Mouse (Mus musculus) spleen, adult 2 months (tissue): ENCODE data around the gene Ptprg.

Experiments used
- CTCF ChIP-seq: fragments of 200-500 bp; IDR thresholded peaks from 2 replicates; pipeline ENCODE4 v1.5.1; 2011; ENCODE audit warnings: mild to moderate bottlenecking, inconsistent platforms; ENCODE audit not compliant: insufficient read depth, insufficient read length, insufficient replicate concordance; ENCODE audit errors: extremely low read depth
- POLR2A ChIP-seq: fragments of 200-500 bp; IDR thresholded peaks from 2 replicates; pipeline ENCODE4 v1.6.1; 2011; ENCODE audit warnings: low read depth, low read length, inconsistent platforms

GRCm38 (mm10) chr14:11503803-11504365, 49.4 kb upstream of the Ptprg start:
- no peak for TF ChIP-seq CTCF
- no peak for TF ChIP-seq POLR2A
